Mouse (Mus musculus) G1E (cell line): ENCODE data around the gene Cisd3.

Experiments used
- CTCF ChIP-seq: IDR thresholded peaks from 2 replicates; pipeline ENCODE4 v1.5.1; 2012; ENCODE audit warnings: low read depth, low read length, inconsistent platforms, mixed read lengths
- GATA1 ChIP-seq: IDR thresholded peaks from 2 replicates; pipeline ENCODE4 v1.6.1; 2012; ENCODE audit warnings: borderline replicate concordance, low read length, inconsistent platforms, mixed read lengths
- GATA2 ChIP-seq: IDR thresholded peaks from 2 replicates; pipeline ENCODE4 v1.6.1; 2012; ENCODE audit warnings: low read depth, low read length, inconsistent platforms, borderline replicate concordance
- POLR2AphosphoS5 ChIP-seq: IDR thresholded peaks from 2 replicates; pipeline ENCODE4 v1.6.1; 2012; ENCODE audit warnings: low read depth, low read length, inconsistent platforms; ENCODE audit not compliant: insufficient replicate concordance
- TAL1 ChIP-seq: conservative IDR thresholded peaks from 2 replicates; pipeline ENCODE4 v1.6.1; 2012; ENCODE audit warnings: low read depth, low read length, inconsistent platforms, mixed read lengths

GRCm38 (mm10) chr11:97728730-97729129 lies 43.1 kb downstream of the Cisd3 start:
- TF ChIP-seq GATA1 (no peak), CTCF (no peak), POLR2AphosphoS5 (no peak), GATA2 (no peak), TAL1 (no peak)
